Comparison of ENCODE assay signal across 9 mouse cellular contexts in the genomic region with DNA sequence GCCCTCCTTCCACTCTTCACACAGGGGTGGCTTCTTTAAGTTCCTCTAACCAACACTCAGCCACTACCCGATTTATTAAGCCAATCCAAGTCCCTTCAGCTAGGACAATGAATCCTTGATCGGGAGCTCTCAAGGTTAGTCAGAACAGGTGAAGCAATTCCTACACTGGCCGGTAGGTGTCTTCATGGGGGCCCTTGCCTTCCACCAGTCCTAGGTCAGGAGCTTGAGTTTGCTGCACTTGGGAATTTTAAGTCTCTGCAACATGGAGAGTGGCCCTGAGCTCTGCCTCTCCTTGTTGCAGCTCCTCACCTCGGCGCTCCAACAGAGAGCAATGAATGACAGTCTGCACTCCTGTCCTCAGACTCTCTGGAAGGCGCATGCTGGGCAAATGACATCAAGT. TPM values are rescaled to one million over a fixed set of nuclear protein-coding genes. Genes with fewer than 3 reads are reported as not detected.
DNase-seq lines count a peak whose midpoint lies in the region; ATAC-seq lines count a peak whose summit lies in the region.
"Had no signal": no experiment of that assay in that cellular context is flagged by ENCODE, and none has a peak within 500 bp of the region (broad histone marks: within the 10 kb centered on the region; RNA-seq: fewer than 3 reads in every experiment).

No protein-coding gene starts in this region.

- DNase-seq in CD4-positive, CD25-positive, alpha-beta regulatory T cell, adult 2 months (ENCODE audit: low read depth, low spot score): peak; percentile 46
- DNase-seq in midbrain, embryonic 10.5 days (ENCODE audit: low spot score): peak; percentile 38
- peak; percentile 46 for DNase-seq in forebrain, embryonic 14.5 days (ENCODE audit: low spot score)
- no peak for DNase-seq in right cerebral cortex, postnatal 4 days

- peaks cover 5% of the 10 kb centered on the region; the same call in 1 of the 2 replicates for H3K9me3 ChIP-seq in midbrain, embryonic 10.5 days (replicated peaks)
- no peaks in the 10 kb centered on the region for H3K9me3 ChIP-seq in midbrain, embryonic 13.5 days
- H3K9me3 ChIP-seq in forebrain, embryonic 14.5 days (replicated peaks; ENCODE audit: control insufficient read depth, low read length): no peaks in the 10 kb centered on the region; the same call in 1 of the 2 replicates

- H3K36me3 ChIP-seq in midbrain, embryonic 10.5 days: no peaks in the 10 kb centered on the region
- H3K36me3 ChIP-seq in midbrain, embryonic 13.5 days: peaks cover 5% of the 10 kb centered on the region; the same call in 1 of the 2 replicates
- no peaks in the 10 kb centered on the region for H3K36me3 ChIP-seq in forebrain, embryonic 14.5 days (ENCODE audit: control insufficient read depth, insufficient read depth, low read length)

- no peak overlapping the region for H3K4me3 ChIP-seq in midbrain, embryonic 10.5 days
- H3K4me3 ChIP-seq in midbrain, embryonic 13.5 days (replicated peaks): no peak overlapping the region
- no peak overlapping the region for H3K4me3 ChIP-seq in forebrain, embryonic 14.5 days (ENCODE audit: low read depth, low read length)
- H3K4me3 ChIP-seq: myocyte had no signal

- H3K9ac ChIP-seq in midbrain, embryonic 13.5 days (replicated peaks): no peak overlapping the region
- H3K9ac ChIP-seq in forebrain, embryonic 14.5 days (ENCODE audit: low read length): no peak overlapping the region

- peaks cover 19% of the 10 kb centered on the region for H3K4me1 ChIP-seq in midbrain, embryonic 10.5 days
- peaks cover 11% of the 10 kb centered on the region; the same call in 1 of the 2 replicates for H3K4me1 ChIP-seq in midbrain, embryonic 13.5 days (replicated peaks)
- peaks cover 14% of the 10 kb centered on the region; the same call in 1 of the 2 replicates for H3K4me1 ChIP-seq in forebrain, embryonic 14.5 days (ENCODE audit: control insufficient read depth, insufficient read depth, low read length)

- no peak for ATAC-seq in CD4-positive, CD25-positive, alpha-beta regulatory T cell, adult 4 months
- no peak for ATAC-seq in midbrain, embryonic 13.5 days
- ATAC-seq in forebrain, embryonic 14.5 days: no peak
- ATAC-seq in megakaryocyte-erythroid progenitor cell, adult 5-6 weeks (replicated peaks; ENCODE audit: low FRiP score, low TSS enrichment, poor library complexity, severe bottlenecking): peak; percentile 65
- no peak for ATAC-seq in monocyte, adult 5-6 weeks (replicated peaks; ENCODE audit: insufficient number of reproducible peaks, low FRiP score, low TSS enrichment, poor library complexity, severe bottlenecking)

- no peaks in the 10 kb centered on the region for H3K27me3 ChIP-seq in midbrain, embryonic 10.5 days (ENCODE audit: low read depth, poor library complexity, severe bottlenecking)
- H3K27me3 ChIP-seq in midbrain, embryonic 13.5 days: no peaks in the 10 kb centered on the region
- H3K27me3 ChIP-seq in forebrain, embryonic 14.5 days (replicated peaks; ENCODE audit: control insufficient read depth, insufficient read depth, low read length): no peaks in the 10 kb centered on the region

- 0 out of 2 replicates have a peak overlapping the region, but pooled peaks have one; percentile 2 for H3K27ac ChIP-seq in midbrain, embryonic 10.5 days (replicated peaks)
- no peak overlapping the region for H3K27ac ChIP-seq in midbrain, embryonic 13.5 days
- H3K27ac ChIP-seq in forebrain, embryonic 14.5 days (ENCODE audit: low read depth, low read length): peak overlapping the region; percentile 75; the same call in 1 of the 2 replicates

- no peak overlapping the region for H3K4me2 ChIP-seq in midbrain, embryonic 13.5 days (replicated peaks)
- H3K4me2 ChIP-seq in forebrain, embryonic 14.5 days (ENCODE audit: low read length): no peak overlapping the region

- 37% methylated on average over 6 of the region's 6 CpGs for WGBS in midbrain, embryonic 10.5 days
- 39% methylated on average over 6 of the region's 6 CpGs for WGBS in midbrain, embryonic 13.5 days
- 31% methylated on average over 6 of the region's 6 CpGs for whole genome bisulfite sequencing in forebrain, embryonic 14.5 days

RNA-seq across cellular contexts. Expression of gene Pimreg, which starts 24.5 kb away (rescaled TPM):
- polyA plus RNA-seq in CD4-positive, CD25-positive, alpha-beta regulatory T cell, adult 4 months (2017; shearing (Covaris generic)): 1 to 10 TPM; 1.8 to 5.1 TPM
- 251 and 280 TPM in 2 replicates for polyA plus RNA-seq in midbrain, embryonic 10.5 days (2016; fragmentation: Nextera tagmentation; extraction: Ambion mirVana)
- polyA plus RNA-seq in midbrain, embryonic 13.5 days (2015; fragmentation: Nextera tagmentation; extraction: Ambion mirVana): 79.0 and 80.7 TPM in 2 replicates
- 97.8 and 123 TPM in 2 replicates for polyA plus RNA-seq in forebrain, embryonic 14.5 days (2014; fragmentation: Nextera tagmentation; extraction: Ambion mirVana)
- 2.3 and 7.1 TPM in 2 replicates for total RNA-seq in megakaryocyte-erythroid progenitor cell, adult 5-6 weeks (2014; fragmentation: Nextera tagmentation)
- 3.1 and 3.6 TPM in 2 replicates for total RNA-seq in megakaryocyte-erythroid progenitor cell, adult 5-6 weeks (2017)
- total RNA-seq in monocyte, adult 5-6 weeks (2017): not detected in 3 replicates

RNA-seq across cellular contexts. Expression of gene Aipl1, which starts 29.0 kb away (rescaled TPM):
- not detected for polyA plus RNA-seq in CD4-positive, CD25-positive, alpha-beta regulatory T cell, adult 4 months (2017; shearing (Covaris generic))
- 0.67 and 0.97 TPM in 2 replicates for polyA plus RNA-seq in midbrain, embryonic 10.5 days (2016; fragmentation: Nextera tagmentation; extraction: Ambion mirVana)
- 0.43 and 0.63 TPM in 2 replicates for polyA plus RNA-seq in midbrain, embryonic 13.5 days (2015; fragmentation: Nextera tagmentation; extraction: Ambion mirVana)
- polyA plus RNA-seq in forebrain, embryonic 14.5 days (2014; fragmentation: Nextera tagmentation; extraction: Ambion mirVana): 0.09 TPM in 2 replicates
- not detected in 2 replicates for total RNA-seq in megakaryocyte-erythroid progenitor cell, adult 5-6 weeks (2014; fragmentation: Nextera tagmentation)
- total RNA-seq in megakaryocyte-erythroid progenitor cell, adult 5-6 weeks (2017): 0.08 and 0.61 TPM in 2 replicates
- 0.67 TPM in 1 of 3 replicates, not detected in the others for total RNA-seq in monocyte, adult 5-6 weeks (2017)

Comparison
In these comparisons a context has a peak if more than half of its experiments do, and no peak if none do; other contexts are left out.
1. RNA of gene Pimreg, which starts 24.5 kb away (polyA plus RNA-seq): 251 to 280 TPM in midbrain, embryonic 10.5 days, 97.8 to 123 TPM in forebrain, embryonic 14.5 days and 79.0 to 80.7 TPM in midbrain, embryonic 13.5 days; 1.8 to 5.1 TPM in CD4-positive, CD25-positive, alpha-beta regulatory T cell, adult 4 months; every median in the first group is over 10 times any median in the second.